Mouse (Mus musculus) midbrain, embryonic 14.5 days (tissue): ENCODE measurements around the gene Pih1d1. TPM values are rescaled to one million over a fixed set of nuclear protein-coding genes. Genes with fewer than 3 reads are reported as not detected.
"Not testable (repeated sequence)": the region's sequence is repeated elsewhere in the genome, so short reads cannot be mapped to it uniquely, and the experiment has no call there.

Source experiments
- ATAC-seq: fragments of 200-750 bp; cut with Nextera tagmentation; 2 replicates; pipeline ENCODE4 v1.8.0; 2017; ENCODE audit warnings: moderate number of reproducible peaks, moderate library complexity; ENCODE audit not compliant: low FRiP score, low TSS enrichment
- DNase-seq: peaks from one replicate; pipeline ENCODE4 v3.0.0-alpha.2; 2015
- H3K27ac ChIP-seq: fragments of 300-500 bp; sonication (generic); replicated peaks from 2 replicates; pipeline ENCODE4 v1.5.1; 2014; ENCODE audit warnings: mild to moderate bottlenecking, low read depth, low read length, moderate library complexity
- H3K27me3 ChIP-seq: fragments of 300-500 bp; sonication (generic); 2 replicates; pipeline ENCODE4 v1.6.1; 2014; ENCODE audit warnings: low read length, control low read depth, mixed read lengths; ENCODE audit not compliant: control insufficient read depth, insufficient read depth
- H3K36me3 ChIP-seq: fragments of 300-500 bp; sonication (generic); 2 replicates; pipeline ENCODE4 v1.6.1; 2014; ENCODE audit warnings: low read length, control low read depth; ENCODE audit not compliant: control insufficient read depth, insufficient read depth
- H3K4me1 ChIP-seq: fragments of 300-500 bp; sonication (generic); 2 replicates; pipeline ENCODE4 v1.6.1; 2014; ENCODE audit warnings: mild to moderate bottlenecking, antibody characterized with exemption, low read length, control low read depth; ENCODE audit not compliant: control insufficient read depth, insufficient read depth
- H3K4me2 ChIP-seq: fragments of 300-500 bp; sonication (generic); 2 replicates; pipeline ENCODE4 v1.6.1; 2014; ENCODE audit warnings: mild to moderate bottlenecking, low read length, moderate library complexity
- H3K4me3 ChIP-seq: fragments of 300-500 bp; sonication (generic); replicated peaks from 2 replicates; pipeline ENCODE4 v1.5.1; 2014; ENCODE audit warnings: low read depth, low read length
- H3K9ac ChIP-seq: fragments of 300-500 bp; sonication (generic); replicated peaks from 2 replicates; pipeline ENCODE4 v1.6.1; 2014; ENCODE audit warnings: mild to moderate bottlenecking, low read length, moderate library complexity
- H3K9me3 ChIP-seq: fragments of 300-500 bp; sonication (generic); 2 replicates; pipeline ENCODE4 v1.6.1; 2016; ENCODE audit warnings: low read length, control low read depth, mixed read lengths; ENCODE audit not compliant: control insufficient read depth
- WGBS: fragments of 180-500 bp; shearing (Covaris S2); extraction: QIAGEN DNeasy Blood & Tissue Kit; methylation state at CpG from one replicate; pipeline ENCODE4 v1.1.7; 2014; 5-methylcytosine and 5-hydroxymethylcytosine counted together
- polyA plus RNA-seq: library from polyadenylated mRNA; unstranded; fragments of >200 nt; fragmentation: Nextera tagmentation; extraction: Ambion mirVana; gene quantifications from 2 replicates; pipeline ENCODE4 v1.2.1, GENCODE M21; 2014

Gene Pih1d1
- polyA plus RNA-seq, 1 experiment from 2014 or later = 96.2 TPM

DNA sequence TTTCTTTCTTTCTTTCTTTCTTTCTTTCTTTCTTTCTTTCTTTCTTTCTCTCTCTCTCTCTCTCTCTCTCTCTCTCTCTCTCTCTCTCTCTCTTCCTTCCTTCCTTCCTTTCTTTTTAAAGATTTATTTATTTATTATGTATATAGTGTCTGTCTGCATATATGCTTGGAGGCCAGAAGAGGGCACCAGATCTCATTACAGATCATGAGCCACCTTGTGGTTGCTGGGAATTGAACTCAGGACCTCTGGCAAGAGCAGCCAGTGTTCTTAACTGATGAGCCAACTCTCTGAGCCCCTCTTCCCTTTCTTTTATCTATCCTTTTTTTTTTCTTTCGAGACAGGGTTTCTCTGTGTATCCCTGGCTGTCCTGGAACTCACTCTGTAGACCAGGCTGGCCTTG is 19.7 kb downstream of the Pih1d1 start:
- H3K27me3 ChIP-seq = peaks cover 58% of the 10 kb centered on the region
- not testable (repeated sequence) for H3K9me3 ChIP-seq, H3K4me1 ChIP-seq, H3K36me3 ChIP-seq, H3K4me2 ChIP-seq, H3K9ac ChIP-seq, ATAC-seq, DNase-seq, H3K4me3 ChIP-seq, H3K27ac ChIP-seq
- 68% methylated on average over 1 of the region's 1 CpGs for WGBS

DNA sequence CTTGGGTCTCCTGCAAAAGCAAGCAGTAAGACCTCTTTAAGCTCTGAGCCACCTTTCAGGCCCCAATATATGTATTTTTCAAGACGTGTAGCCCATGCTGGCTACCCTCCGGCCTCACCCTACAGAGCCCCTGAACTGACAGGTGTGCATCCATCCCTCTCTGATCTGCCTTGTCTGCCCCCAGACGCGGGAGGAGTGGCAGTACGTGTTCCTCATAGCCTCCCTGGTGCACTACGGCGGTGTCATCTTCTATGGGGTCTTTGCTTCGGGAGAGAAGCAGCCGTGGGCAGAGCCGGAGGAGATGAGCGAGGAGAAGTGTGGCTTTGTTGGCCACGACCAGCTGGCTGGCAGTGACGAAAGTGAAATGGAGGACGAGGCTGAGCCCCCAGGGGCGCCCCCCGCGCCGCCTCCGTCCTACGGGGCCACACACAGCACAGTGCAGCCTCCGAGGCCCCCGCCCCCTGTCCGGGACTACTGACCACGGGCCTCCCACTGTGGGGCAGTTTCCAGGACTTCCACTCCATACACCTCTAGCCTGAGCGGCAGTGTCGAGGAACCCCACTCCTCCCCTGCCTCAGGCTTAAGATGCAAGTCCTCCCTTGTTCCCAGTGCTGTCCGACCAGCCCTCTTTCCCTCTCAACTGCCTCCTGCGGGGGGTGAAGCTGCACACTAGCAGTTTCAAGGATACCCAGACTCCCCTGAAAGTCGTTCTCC is 20.6 kb downstream of the Pih1d1 start:
- Histone ChIP-seq H3K4me2 (peak overlapping the region; percentile 10; the same call in 1 of the 2 replicates), H3K27me3 (peaks cover 60% of the 10 kb centered on the region), H3K36me3 (no peaks in the 10 kb centered on the region), H3K9ac (no peak overlapping the region), H3K27ac (no peak overlapping the region), H3K4me1 (0 out of 2 replicates have a peak, but pooled peaks cover 3% of the 10 kb centered on the region), H3K9me3 (no peaks in the 10 kb centered on the region), H3K4me3 (no peak overlapping the region; the same call in 1 of the 2 replicates)
- ATAC-seq = no peak
- peak; percentile 27 for DNase-seq
- WGBS = 3% methylated on average over 28 of the region's 29 CpGs

DNA sequence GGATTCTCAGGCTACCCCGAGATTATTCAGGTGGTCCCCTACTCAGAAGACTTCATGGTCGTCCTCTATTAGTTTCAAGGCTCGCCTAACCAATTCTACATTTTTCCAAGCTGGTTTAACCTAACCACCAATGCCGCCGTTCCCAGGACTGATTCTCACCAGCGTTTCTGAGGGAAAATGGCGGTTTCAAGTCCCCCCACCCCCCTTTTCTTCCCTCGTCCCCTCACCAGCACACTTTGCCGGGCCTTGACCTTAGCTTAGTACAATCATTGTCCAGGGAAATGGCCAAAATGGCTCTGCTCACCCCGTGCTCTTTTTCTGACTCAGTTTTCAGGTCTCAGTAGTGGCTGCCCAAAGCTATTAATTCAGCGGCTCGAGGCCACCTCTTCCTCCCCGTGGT is 21.3 kb downstream of the Pih1d1 start:
- Histone ChIP-seq H3K27me3 (peaks cover 67% of the 10 kb centered on the region), H3K9ac (no peak overlapping the region), H3K4me3 (no peak overlapping the region), H3K4me2 (no peak overlapping the region), H3K9me3 (no peaks in the 10 kb centered on the region), H3K27ac (no peak overlapping the region), H3K4me1 (0 out of 2 replicates have a peak, but pooled peaks cover 3% of the 10 kb centered on the region), H3K36me3 (no peaks in the 10 kb centered on the region)
- WGBS = 2% methylated on average over 13 of the region's 13 CpGs
- ATAC-seq (no peak), DNase-seq (no peak)

DNA sequence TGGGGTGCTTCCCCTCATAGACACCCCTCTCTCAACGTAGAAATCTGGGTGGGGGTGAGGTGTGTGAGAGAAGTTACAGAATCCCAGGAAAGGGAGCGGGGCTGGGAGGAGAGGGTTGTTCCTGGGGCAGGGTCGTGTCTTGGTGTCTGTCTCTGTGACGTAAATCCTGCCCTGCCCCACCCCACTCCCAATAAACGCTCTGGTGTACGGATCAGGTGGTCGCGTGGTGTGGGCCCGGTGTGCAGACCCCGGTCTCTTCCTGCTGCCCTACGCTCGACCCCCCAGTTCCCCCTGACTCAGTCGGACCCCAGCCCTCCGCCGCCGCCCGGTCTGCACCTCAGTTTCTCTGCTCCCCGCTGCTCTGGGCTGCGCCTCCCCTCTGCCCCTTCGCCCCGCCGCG is 21.8 kb downstream of the Pih1d1 start:
- Histone ChIP-seq H3K36me3 (no peaks in the 10 kb centered on the region), H3K27ac (no peak overlapping the region), H3K9ac (0 out of 2 replicates have a peak overlapping the region, but pooled peaks have one; percentile 21), H3K4me2 (peak overlapping the region; percentile 31), H3K4me1 (0 out of 2 replicates have a peak, but pooled peaks cover 3% of the 10 kb centered on the region), H3K27me3 (peaks cover 71% of the 10 kb centered on the region), H3K4me3 (peak overlapping the region; percentile 13; the same call in 1 of the 2 replicates), H3K9me3 (no peaks in the 10 kb centered on the region)
- 2% methylated on average over 23 of the region's 23 CpGs for WGBS
- ATAC-seq (no peak), DNase-seq (no peak)

DNA sequence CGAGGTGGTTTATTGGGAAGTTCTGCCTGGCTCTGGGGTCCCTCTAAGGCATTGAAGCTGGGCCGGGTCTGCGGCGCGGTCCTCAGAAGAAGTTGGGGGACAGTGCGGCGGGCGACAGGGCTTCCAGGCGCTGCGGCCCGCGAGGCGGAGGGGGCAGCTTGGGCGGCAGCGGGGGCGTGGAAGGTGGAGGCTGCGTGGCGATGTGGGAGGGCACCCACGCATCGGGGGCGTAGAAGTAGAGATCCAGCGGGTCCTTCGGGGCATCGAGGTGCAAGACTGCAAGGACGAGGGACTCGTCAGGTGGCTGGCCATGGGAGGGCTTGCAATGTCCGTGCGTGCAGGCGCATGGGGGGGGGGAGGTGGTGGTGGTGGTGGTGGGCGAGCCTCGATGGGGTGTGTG is 22.3 kb downstream of the Pih1d1 start:
- H3K27me3 ChIP-seq = peaks cover 75% of the 10 kb centered on the region
- WGBS = 2% methylated on average over 31 of the region's 31 CpGs
- H3K4me1 ChIP-seq = 0 out of 2 replicates have a peak, but pooled peaks cover 4% of the 10 kb centered on the region
- no peaks in the 10 kb centered on the region for H3K36me3 ChIP-seq
- H3K4me2 ChIP-seq = peak overlapping the region; percentile 31
- H3K27ac ChIP-seq = no peak overlapping the region
- ATAC-seq (no peak), DNase-seq (no peak)
- H3K9ac ChIP-seq = 0 out of 2 replicates have a peak overlapping the region, but pooled peaks have one; percentile 21
- H3K9me3 ChIP-seq = no peaks in the 10 kb centered on the region
- H3K4me3 ChIP-seq = peak overlapping the region; percentile 13; the same call in 1 of the 2 replicates

DNA sequence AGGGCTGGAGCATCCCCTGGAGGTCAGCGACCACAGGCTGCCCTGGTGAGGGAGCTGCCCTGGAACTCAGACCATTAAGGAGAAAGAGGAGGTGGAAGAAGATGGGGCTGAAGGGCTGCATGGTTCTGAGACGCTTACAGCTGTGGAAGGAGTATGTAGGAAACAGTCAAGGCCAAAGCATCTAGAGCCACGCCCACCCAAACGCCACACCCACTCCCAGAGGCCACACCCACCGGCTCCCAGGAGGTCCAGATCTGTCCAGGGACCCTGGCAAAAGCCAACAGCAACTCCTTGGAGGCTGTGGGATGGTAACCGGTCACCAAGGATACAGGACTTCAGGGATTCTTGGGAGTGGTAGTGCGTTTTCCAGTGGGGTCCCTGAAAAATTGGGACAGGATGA is 24.4 kb downstream of the Pih1d1 start:
- ATAC-seq = no peak

DNA sequence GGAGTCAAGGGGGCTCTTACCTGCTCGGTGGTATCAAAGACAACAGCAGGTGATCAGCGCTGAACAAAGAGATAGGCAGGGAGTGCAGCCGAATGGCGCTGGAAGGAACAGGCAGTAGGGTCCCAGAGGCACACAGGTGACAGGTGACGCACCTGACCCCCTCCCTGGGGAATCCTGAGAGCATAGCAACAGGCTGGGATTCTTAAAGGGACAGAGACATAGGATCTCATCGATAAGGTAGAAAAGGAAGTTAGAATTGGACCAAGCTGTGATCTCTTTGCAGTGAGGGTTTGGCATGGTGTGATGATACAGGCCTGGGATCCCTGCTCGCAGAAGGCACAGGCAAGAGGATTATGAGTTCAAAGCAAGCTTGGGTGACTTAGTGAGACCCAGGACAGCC is 25.4 kb downstream of the Pih1d1 start, which contains the start of gene Gfy:
Gfy (minus strand) TSS at position 101 of the 400 bp plus-strand sequence.
- Histone ChIP-seq H3K9ac (no peak within 1 kb of the TSS), H3K27me3 (peaks cover 99% of the 10 kb centered on the region), H3K4me3 (no peak within 1 kb of the TSS), H3K27ac (no peak within 1 kb of the TSS), H3K36me3 (no peaks in the 10 kb centered on the region), H3K4me1 (0 out of 2 replicates have a peak, but pooled peaks cover 8% of the 10 kb centered on the region), H3K4me2 (no peak within 1 kb of the TSS), H3K9me3 (no peaks in the 10 kb centered on the region)
- DNase-seq (no peak), ATAC-seq (no peak)
- 26% methylated on average over 7 of the region's 7 CpGs for WGBS

More for the DNA sequence above, 24.4 kb downstream of the Pih1d1 start:
- Histone ChIP-seq H3K27me3 (peaks cover 97% of the 10 kb centered on the region), H3K27ac (no peak overlapping the region), H3K4me1 (0 out of 2 replicates have a peak, but pooled peaks cover 8% of the 10 kb centered on the region), H3K4me2 (no peak overlapping the region), H3K9me3 (no peaks in the 10 kb centered on the region), H3K36me3 (no peaks in the 10 kb centered on the region), H3K9ac (no peak overlapping the region), H3K4me3 (no peak overlapping the region)
- 28% methylated on average over 7 of the region's 7 CpGs for WGBS
- DNase-seq = no peak

DNA sequence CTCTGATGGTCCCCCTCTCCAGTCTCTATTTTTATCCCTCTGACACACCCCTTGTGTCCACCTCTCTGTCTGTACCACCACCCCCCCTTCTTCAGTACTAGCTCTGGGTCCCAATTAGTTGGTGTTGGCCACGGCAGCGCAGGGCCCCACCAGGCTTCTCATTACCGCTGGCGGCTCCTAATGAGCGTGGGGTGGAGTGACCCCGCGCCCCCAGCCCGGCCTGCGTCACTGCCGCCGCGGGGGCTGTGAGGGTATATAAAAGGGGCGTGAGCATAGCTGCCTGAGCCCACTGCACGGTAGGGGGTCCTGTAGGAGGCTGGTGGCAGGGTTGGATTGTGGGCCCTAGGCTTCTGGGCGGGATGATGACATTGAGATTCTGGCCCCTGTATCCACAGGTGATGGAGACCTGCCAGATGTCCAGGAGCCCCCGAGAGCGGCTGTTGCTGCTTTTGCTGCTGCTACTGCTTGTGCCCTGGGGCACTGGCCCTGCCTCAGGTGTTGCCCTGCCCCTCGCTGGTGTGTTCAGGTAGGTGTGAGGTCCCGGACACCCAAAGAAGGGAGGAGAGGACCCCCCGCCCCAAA is 26.9 kb downstream of the Pih1d1 start, which contains the start of gene Pth2:
Pth2 (plus strand) TSS at position 100 of the 582 bp plus-strand sequence.
- 23% methylated on average over 19 of the region's 20 CpGs for WGBS
- H3K27me3 ChIP-seq = peaks cover 86% of the 10 kb centered on the region
- H3K27ac ChIP-seq = no peak within 1 kb of the TSS
- no peaks in the 10 kb centered on the region for H3K36me3 ChIP-seq
- peak within 1 kb of the TSS; percentile 23; the same call in 1 of the 2 replicates for H3K9ac ChIP-seq
- H3K4me1 ChIP-seq = 0 out of 2 replicates have a peak, but pooled peaks cover 8% of the 10 kb centered on the region
- H3K4me3 ChIP-seq = peak within 1 kb of the TSS; percentile 25
- no peak for DNase-seq
- no peaks in the 10 kb centered on the region for H3K9me3 ChIP-seq
- H3K4me2 ChIP-seq = peak within 1 kb of the TSS; percentile 50
- ATAC-seq = no peak
